Mouse (Mus musculus) brain, adult 2 months (tissue): ENCODE data around the gene Olfr160.
A peak's percentile ranks its signal among the peaks of the same experiment; 100 is the strongest.

Experiments used
- DNase-seq: peaks from one replicate; pipeline ENCODE4 v3.0.0; 2011; ENCODE audit warnings: low read depth, low spot score

Gene Olfr160

DNA sequence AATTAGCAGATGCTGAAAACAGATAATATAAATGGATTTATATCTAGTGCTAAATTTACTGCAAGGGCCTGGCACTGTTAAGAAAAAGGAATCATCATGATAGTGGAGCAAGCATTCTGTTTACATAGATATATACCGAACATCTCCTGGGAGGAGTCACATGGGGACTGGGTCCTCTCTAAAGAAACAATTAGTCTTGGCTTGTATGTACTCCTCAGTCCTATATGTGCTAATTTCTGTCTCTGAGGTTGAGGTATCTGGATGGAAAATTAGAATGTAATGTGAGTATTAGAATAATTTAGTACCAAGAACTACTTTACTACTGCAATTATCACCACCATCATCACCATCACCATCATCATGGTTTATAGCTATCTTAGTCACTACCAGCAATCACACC, at the start of gene Olfr160:
Olfr160 (minus strand) TSS at position 101 of the 400 bp plus-strand sequence.
- no peak for DNase-seq

DNA sequence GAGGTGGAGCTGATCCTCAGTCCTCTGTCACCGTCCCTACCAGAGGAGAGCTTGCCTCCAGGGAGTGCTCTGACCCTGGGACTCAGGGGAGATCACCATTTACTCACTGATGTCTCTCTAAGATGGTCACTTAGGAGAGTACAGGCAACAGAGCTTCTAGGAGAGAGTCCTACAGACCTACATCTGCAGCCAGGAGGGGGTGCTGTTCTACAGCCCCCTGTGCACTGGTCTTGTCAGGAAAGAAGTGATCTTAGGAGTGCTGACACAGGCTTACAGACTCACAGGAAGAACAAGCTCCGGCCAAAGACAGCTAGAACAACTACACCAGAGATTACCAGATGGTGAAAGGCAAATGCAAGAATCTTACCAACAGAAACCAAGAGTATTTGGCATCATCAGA, 46.5 kb upstream of the Olfr160 start:
- no peak for DNase-seq

GRCm38 (mm10) chr9:37761728-37762127, 45.7 kb upstream of the Olfr160 start:
- no peak for DNase-seq

GRCm38 (mm10) chr9:37752006-37752405, 36.0 kb upstream of the Olfr160 start:
- DNase-seq = no peak

DNA sequence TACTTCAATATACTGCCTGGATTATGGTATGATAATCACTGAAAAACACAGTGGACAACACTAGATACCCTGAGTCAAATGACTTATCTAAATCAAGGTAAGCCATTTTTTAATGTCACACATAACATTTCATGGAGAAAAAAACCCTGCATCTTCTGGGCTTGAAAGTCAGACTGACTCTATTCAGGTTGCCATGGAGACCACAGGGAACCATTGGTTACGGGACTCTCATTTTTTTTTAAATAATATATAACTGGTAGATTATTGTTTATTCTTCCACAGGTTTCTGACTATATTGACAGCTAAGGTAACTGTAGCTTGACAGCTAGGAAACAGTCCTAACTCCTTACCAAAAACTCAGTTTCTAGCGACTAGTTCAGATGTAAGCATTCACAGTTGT, 35.4 kb upstream of the Olfr160 start:
- peak; percentile 23 for DNase-seq

DNA sequence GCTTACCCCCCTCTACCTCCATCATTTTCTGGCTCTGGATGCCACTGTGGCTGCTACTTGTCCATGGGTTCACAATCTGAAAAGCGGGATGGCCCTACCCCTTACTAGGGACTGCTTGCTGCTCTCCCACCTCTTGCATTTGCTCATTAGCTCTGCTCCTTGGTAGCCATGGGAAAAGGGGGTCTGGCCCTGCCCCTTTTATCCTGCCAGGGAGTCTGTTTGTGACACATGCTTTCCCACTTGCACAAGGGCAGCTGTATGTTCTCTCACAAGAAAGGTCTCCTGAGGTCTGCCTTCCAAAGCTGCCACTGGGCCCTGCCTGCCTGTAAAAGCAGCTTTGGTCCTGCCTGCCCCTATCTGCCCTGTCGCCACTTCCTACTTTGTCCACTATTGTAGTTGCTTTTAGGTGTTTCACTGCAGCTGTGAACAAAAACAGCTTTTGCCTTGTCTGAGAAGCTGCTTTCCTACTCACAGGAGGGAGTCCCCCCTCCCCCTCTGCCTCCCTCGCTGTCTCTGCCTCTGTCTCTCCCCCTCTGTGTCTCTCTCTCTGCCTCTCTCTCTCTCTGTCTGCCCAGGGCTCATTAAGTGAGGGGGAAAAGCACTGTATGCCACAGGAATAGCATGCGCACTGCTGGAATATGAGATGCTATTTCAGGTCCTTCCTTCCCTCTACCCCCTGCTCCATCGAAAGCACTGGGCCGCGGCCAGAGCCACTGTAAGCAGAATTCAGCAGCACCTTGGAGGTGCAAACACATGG, 34.4 kb upstream of the Olfr160 start:
- DNase-seq = peak; percentile 81

GRCm38 (mm10) chr9:37744806-37745205, 28.8 kb upstream of the Olfr160 start, which contains the start of gene Olfr874:
TSS of gene Olfr874 (plus strand) at chr9:37745106.
- no peak for DNase-seq

GRCm38 (mm10) chr9:37734310-37734709, 18.3 kb upstream of the Olfr160 start:
- DNase-seq = peak; percentile 11

GRCm38 (mm10) chr9:37689970-37690686, 25.9 kb downstream of the Olfr160 start:
- DNase-seq = peak; percentile 55

DNA sequence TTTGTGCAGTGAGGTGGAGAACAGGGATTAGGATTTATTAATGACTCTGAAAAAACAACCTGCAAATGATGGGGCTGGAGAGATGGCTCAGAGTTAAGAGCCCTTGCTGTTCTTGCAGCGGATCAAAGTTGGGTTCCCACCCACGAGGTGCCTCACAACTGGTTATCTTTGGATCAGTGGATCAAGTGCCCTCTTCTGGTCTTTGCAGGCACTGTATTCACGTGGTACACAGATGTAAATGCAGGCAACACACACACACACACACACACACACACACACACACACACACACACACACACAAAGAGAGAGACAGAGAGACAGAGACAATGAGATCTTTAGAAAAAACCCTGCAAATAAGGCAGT, 28.1 kb downstream of the Olfr160 start:
- DNase-seq = peak; percentile 55

- peak; percentile 87 for DNase-seq
Observed at GRCm38 (mm10) chr9:37687288-37687940, 28.6 kb downstream of the Olfr160 start.

- DNase-seq = peak; percentile 71
Observed at GRCm38 (mm10) chr9:37681123-37681522, 34.9 kb downstream of the Olfr160 start.

DNA sequence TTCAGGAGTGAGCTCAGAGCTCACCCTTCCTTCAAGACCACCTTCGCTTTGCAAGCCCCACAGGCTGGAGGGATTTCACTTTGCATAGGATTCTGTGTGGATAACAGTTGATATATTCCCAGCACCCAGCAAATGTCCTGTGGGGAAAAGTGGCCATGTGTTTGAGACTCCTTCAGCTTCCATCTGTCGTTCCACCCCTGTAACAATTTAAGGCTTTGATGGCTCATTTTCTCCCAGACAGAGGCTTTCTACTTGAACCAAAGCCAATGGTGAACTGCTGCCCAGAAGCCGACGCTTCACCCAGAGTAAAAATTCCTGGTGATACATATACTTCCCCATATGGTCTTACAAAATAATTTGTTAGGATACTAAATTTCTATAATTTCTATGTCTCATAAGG, 40.8 kb downstream of the Olfr160 start:
- peak; percentile 85 for DNase-seq

- DNase-seq = no peak
Observed at GRCm38 (mm10) chr9:37670261-37670660, 45.8 kb downstream of the Olfr160 start.

DNA sequence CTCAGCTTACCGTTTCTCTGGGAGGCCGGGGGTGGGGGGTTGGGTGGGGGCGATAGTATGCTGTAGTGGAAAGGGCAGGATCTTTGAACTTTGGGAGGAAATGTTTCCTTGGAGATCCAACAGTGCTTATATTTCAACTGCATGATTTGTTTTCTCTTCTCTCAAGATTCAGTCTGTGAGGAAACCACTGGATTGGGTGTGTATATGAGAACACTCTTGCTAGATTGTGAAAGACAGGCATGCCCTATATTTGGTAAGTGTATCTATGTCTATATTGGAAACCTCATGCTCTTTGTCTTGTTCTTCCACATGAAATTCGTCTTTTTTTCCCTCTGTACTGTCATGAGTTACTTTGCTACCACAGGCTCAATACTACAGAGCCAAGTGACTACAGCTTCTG, 46.4 kb downstream of the Olfr160 start:
- DNase-seq = no peak

DNA sequence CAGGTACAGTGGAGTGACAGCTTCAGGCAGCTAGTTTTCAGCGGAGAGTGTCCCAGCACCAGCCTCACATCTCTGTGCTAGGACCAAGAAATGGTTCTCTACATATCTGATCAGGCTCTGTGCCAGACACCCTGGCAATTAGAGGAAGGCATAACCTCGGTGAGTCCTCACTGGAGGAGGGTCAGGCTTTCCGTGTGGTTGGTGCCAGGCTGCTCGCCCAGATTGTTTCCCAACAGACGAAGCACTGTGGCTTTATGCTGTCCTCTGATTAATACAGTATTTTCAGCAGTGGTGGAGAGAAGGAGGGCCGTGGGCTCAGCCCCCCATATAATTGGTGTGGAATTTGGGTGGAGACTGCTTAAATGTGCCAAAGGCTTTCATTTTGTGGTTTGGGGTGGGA, 46.9 kb downstream of the Olfr160 start, which contains the start of gene Panx3:
Panx3 (minus strand) TSS at position 121 of the 400 bp plus-strand sequence.
- DNase-seq = no peak

- no peak for DNase-seq
Observed at GRCm38 (mm10) chr9:37666045-37666444, 50.0 kb downstream of the Olfr160 start.

- no peak for DNase-seq
Observed at GRCm38 (mm10) chr9:37664604-37665003, 51.4 kb downstream of the Olfr160 start.

DNA sequence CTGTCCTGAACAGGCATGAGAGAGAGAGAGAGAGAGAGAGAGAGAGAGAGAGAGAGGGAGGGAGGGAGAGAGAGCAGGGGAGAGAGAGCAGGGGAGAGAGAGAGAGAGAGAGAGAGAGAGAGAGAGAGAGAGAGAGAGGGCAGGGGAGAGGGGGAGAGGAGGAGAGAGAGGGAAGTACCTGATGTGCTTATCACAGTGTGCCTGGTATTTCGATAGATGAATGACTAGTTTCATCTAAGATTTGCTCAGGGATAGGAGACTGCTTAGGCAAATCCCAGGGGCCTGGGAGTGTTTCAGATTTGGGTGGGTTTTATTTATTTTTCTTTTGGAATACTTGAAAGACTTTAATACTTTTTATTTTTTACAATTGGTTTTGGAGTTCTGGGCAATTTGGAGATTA, 52.8 kb downstream of the Olfr160 start:
- DNase-seq = no peak

DNA sequence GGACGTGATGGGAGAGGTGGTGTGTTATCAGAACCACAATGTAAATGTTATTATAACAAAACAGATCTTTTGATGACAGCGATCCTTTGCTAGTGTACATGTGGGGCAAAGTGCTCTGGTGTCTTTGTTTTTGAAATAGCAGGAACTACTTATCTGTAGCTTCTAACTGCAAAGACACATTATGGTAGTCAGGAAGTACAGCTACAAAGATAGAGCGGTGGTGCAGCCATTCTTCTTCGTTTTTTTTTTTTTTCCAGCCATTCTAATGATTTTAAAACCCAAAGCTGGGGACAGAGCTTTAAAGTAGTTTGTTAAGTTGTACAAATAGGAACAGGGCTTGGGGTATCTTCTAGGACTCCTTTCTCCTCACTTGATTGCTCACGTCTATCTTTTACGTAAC, 56.6 kb downstream of the Olfr160 start:
- DNase-seq = no peak
